Mouse (Mus musculus) naive thymus-derived CD4-positive, alpha-beta T cell, adult 5 months (primary cell): ENCODE results near the gene Cd44. TPM values are rescaled to one million over a fixed set of nuclear protein-coding genes. Genes with fewer than 3 reads are reported as not detected.

Experiments
- polyA plus RNA-seq: library from polyadenylated mRNA; unstranded; fragments of 100-300 nt; shearing (Covaris generic); gene quantifications from one replicate; pipeline ENCODE4 v1.2.1, GENCODE M21; 2017

Gene Cd44
- polyA plus RNA-seq = 24.0 TPM

DNA sequence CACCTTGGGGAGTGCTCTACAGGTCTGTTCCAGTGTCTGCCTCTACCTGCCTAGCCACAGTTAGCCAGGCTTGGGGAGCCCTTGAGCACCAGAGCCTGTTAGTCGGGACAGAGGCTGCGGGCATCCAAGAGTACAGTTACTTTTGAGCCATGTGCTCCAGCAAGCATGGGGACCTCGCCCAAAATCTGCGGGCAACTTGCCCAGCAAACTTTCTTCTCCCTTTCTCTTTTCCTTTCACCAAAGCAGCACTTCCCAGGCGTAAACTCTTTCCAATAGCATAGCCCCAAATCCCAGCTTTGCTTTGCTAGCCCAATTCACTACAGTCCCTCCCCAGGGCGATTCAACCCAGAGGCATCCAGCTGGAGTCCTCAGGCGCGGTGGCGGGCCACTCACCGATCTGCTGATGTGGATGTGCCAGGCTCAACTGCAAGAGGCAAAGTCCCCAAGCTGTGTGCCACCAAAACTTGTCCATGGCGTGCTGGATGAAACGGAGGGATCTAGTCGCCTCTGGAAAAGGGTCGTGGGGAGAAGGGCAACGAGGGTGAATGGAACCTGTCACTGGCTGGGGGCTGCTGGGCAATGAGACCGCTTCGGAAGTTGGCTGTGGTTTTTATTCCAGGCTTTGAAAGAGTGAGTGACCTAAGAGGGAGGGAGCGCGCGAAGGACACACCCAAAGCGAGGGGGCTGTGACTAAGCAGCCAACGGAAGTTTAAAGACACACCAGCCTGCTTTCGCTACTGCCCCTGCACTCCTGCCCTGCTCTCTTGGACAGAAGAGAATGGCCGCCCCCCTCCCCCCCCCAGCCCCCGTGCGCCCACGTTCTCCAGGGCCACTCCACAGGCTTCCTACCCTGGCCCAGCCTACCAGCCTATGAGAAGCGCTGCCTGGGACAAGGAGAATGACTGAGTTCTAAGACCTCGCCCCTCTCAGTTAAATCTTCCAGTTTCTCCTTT, at the start of gene Cd44:
Cd44 (minus strand) TSS at position 791 of the 953 bp plus-strand sequence.

Other genes with a start within 250 kb of the Cd44 start
- gene Slc1a2, start 243.0 kb downstream of the Cd44 start, polyA plus RNA-seq = not detected
- gene Pdhx, start 171.8 kb upstream of the Cd44 start, polyA plus RNA-seq = 13.1 TPM
- gene Apip, start 172.0 kb upstream of the Cd44 start, polyA plus RNA-seq = 10.6 TPM